Mouse (Mus musculus): ENCODE data around the gene Gm28047.

DNA sequence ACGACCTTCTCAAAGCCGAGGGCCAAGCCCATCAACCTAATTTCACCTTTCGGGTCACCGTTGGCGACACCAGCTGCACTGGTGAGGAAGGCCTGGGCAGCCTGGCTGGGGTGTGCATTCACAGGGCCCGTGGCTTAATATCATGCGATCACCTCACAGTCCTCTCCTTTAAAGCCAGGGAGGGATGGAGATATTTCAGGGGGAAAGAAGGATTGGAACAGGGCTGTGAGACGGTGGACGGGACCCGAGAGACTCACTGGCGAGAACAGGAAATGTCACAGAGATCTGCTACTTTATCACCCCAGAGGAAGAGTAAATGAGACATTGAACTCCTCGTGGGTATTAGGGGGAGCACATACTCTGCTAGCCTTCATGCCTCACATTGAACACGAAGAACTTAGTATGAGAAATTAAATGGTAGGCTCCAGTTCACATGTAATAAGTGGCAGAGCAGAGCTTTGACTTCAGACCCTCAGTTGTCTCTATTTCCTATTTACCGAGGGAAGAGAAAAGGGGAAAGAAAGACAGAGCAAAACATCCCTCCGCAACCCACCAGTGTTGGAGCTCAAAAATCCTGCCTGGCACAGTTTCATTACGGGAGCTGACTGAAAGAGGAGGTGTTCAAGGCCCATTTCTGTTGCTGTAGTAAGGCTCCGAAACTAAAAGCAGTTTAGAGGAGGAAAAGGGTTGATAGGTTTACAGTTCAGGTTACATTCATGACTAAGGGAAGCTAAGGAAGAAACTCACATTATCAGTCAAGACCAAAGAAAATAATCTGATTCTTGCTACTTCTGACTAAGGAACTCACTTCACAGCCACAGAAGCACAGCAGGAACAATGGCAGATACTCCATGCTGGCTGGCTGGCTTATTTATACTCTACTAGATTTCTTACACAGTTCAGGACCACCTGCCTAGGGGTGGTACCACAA, 105.4 kb downstream of the Gm28047 start:
- TF ChIP-seq MYOD1 (IDR thresholded peaks at IDR 0.05; ENCODE audit: control insufficient read depth, insufficient read length, low read depth) (no peak), CTCF (IDR thresholded peaks at IDR 0.05; ENCODE audit: control insufficient read depth, insufficient read depth, insufficient read length) (no peak), MYOG (IDR thresholded peaks at IDR 0.05; ENCODE audit: control insufficient read depth, extremely low read depth, insufficient read length) (no peak)
